Mouse (Mus musculus): ENCODE results near the gene Gfm2. TPM values are rescaled to one million over a fixed set of nuclear protein-coding genes. Genes with fewer than 3 reads are reported as not detected.

Gfm2 gene
- total RNA-seq, 2 experiments from 2014 or later: 28.3 to 29.1 TPM

DNA sequence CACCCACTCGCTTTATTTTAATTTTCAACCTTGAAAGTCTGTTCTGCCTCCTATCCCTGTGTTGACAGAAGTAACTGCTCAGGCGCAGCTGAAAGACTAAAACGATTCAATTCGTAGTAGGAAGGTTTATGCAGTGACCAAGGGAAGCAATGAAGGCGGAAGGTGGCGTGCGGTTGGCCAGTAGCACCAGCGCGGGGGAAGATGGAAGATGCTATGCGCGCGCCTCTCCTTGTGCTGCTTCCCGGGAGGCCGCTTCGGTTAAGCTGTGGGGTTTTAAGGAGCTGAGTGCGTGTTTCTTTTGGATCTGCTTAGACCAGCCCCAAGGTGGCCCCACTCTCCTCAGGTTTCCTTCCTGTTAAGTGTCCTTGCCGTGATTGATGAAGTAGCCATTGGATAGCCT is 87.4 kb downstream of the Gfm2 start:
- DNase-seq (ENCODE audit: low spot score in 2 of 2): no peak

DNA sequence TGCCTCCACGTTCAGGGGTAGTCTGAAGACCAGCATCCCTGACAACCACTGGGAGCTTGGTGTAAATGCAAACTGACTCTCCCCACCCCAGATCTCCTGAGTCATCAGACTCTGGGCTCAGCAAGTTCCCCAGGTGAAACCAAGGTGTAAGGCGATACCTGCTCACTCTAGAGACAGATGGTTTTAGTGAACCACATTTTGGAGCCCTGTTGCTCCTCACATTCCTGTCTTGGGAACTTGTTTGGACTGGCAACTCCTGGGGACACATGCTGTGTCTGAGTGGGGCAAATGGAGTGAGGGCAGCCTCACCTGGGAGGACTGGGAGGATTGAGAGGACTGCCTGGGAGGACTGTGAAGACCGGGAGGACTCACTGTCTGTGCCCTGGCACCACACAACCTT is 90.1 kb downstream of the Gfm2 start:
- DNase-seq (ENCODE audit: low spot score in 2 of 2): no peak

DNA sequence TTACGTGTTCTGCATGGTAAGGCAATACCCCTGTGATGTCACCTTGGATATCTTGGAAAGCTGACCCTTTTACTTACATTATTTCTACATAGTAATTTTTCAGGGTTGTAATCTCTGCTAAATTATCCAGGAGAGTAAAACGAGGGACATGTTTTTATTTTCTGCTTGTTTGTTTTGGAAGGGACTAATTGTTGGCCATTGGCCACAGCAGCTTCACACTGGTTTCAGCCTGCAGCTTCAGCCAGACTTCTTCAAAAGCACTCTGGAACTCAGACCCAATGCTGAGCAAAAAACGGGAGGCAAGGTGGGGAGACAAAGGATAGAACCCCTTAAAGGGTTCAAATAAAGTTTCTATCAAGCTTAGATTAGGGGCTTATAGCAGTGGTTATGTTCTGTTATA is 92.4 kb downstream of the Gfm2 start:
- DNase-seq (ENCODE audit: low spot score in 2 of 2): no peak

Other genes with a start within 250 kb of the Gfm2 start
- 1 to 10 TPM in 1 of 2 experiments, under 1 TPM in 1; 0.90 to 1.4 TPM for gene Gcnt4, start 213.2 kb upstream of the Gfm2 start, total RNA-seq (2021)
- not detected for gene 1700029F12Rik, start 103.6 kb upstream of the Gfm2 start, total RNA-seq (2021)
- 10 to 100 TPM; 35.6 to 37.5 TPM for gene Fam169a, start 70.7 kb upstream of the Gfm2 start, total RNA-seq (2021)
- gene Gm6169, start 38.7 kb upstream of the Gfm2 start, total RNA-seq (2021): 1 to 10 TPM in 1 of 2 experiments, not detected in 1; 5.0 TPM
- gene Nsa2, start within 50 bp of the Gfm2 start, total RNA-seq (2021): 10 to 100 TPM; 60.5 to 67.7 TPM
- gene Hexb, start 60.4 kb downstream of the Gfm2 start, total RNA-seq (2021): 100 to 1,000 TPM; 111 to 112 TPM
- gene Enc1, start 103.2 kb downstream of the Gfm2 start, total RNA-seq (2021): 100 to 1,000 TPM; 582 to 626 TPM

Measured in layer of hippocampus, postnatal 14 days (tissue).